Mouse (Mus musculus) spleen, postnatal 36 days (tissue): ENCODE measurements around the gene Pih1d1.
"Not testable (repeated sequence)": the region's sequence is repeated elsewhere in the genome, so short reads cannot be mapped to it uniquely, and the experiment has no call there.

Experiments used
- DNase-seq, 2 experiments: peaks; one replicate each; pipeline ENCODE4 v3.0.0; 2022; ENCODE audit warnings: low spot score in 2 of 2, mixed read lengths in 1 of 2

Pih1d1 gene

GRCm38 (mm10) chr7:45147899-45148298, 6.2 kb upstream of the Pih1d1 start:
- no peak for DNase-seq

GRCm38 (mm10) chr7:45148534-45149098, 5.5 kb upstream of the Pih1d1 start:
- no peak for DNase-seq

- DNase-seq, result no peak
These were observed 4.6 kb upstream of the Pih1d1 start for GRCm38 (mm10) chr7:45149545-45149944.

- no peak for DNase-seq
These were observed 3.8 kb upstream of the Pih1d1 start for GRCm38 (mm10) chr7:45150321-45150720.

GRCm38 (mm10) chr7:45151303-45151702, 2.8 kb upstream of the Pih1d1 start:
- no peak for DNase-seq

GRCm38 (mm10) chr7:45153052-45153451, 1.1 kb upstream of the Pih1d1 start:
- not testable (repeated sequence) for DNase-seq

GRCm38 (mm10) chr7:45153586-45153985, 517 bp upstream of the Pih1d1 start:
- DNase-seq, result no peak

- peak; percentile 32 to 44 for DNase-seq
These were observed 951 bp downstream of the Pih1d1 start for GRCm38 (mm10) chr7:45154993-45155514.

GRCm38 (mm10) chr7:45155590-45155989, 1.5 kb downstream of the Pih1d1 start:
- DNase-seq, result no peak

GRCm38 (mm10) chr7:45156206-45156605, 2.1 kb downstream of the Pih1d1 start:
- no peak for DNase-seq

GRCm38 (mm10) chr7:45157459-45157858, 3.4 kb downstream of the Pih1d1 start:
- no peak for DNase-seq

GRCm38 (mm10) chr7:45158991-45159390, 4.9 kb downstream of the Pih1d1 start:
- DNase-seq, result no peak

- no peak for DNase-seq
These were observed 6.3 kb downstream of the Pih1d1 start for GRCm38 (mm10) chr7:45160316-45160800.

GRCm38 (mm10) chr7:45160866-45161265, 6.8 kb downstream of the Pih1d1 start:
- no peak for DNase-seq

- DNase-seq, result peak; percentile 84
These were observed 7.7 kb downstream of the Pih1d1 start for GRCm38 (mm10) chr7:45161612-45162473.

GRCm38 (mm10) chr7:45162551-45162950, 8.4 kb downstream of the Pih1d1 start:
- no peak for DNase-seq

GRCm38 (mm10) chr7:45162996-45163615, 9.0 kb downstream of the Pih1d1 start:
- no peak for DNase-seq

- DNase-seq, result no peak
These were observed 9.8 kb downstream of the Pih1d1 start, which contains the start of gene Slc17a7 for GRCm38 (mm10) chr7:45163735-45164490. Slc17a7 (plus strand) TSS chr7:45163949.

GRCm38 (mm10) chr7:45164833-45165232, 10.7 kb downstream of the Pih1d1 start:
- DNase-seq, result no peak

- DNase-seq, result no peak
These were observed 11.6 kb downstream of the Pih1d1 start for GRCm38 (mm10) chr7:45165701-45166100.

GRCm38 (mm10) chr7:45166950-45167401, 12.9 kb downstream of the Pih1d1 start:
- no peak for DNase-seq
